Mouse (Mus musculus) ES-E14 (cell line): ENCODE results near the gene Chchd6. TPM values are rescaled to one million over a fixed set of nuclear protein-coding genes. Genes with fewer than 3 reads are reported as not detected.

Source experiments
- DNase-seq: peaks from one replicate; pipeline ENCODE4 v3.0.0-alpha.2; 2013; ENCODE audit warnings: low read depth, low spot score
- H3K27ac ChIP-seq: 2 replicates; pipeline ENCODE4 v1.5.1; 2012; ENCODE audit warnings: low read depth, mild to moderate bottlenecking, low read length, moderate library complexity, mixed read lengths; ENCODE audit not compliant: poor library complexity, insufficient read depth, severe bottlenecking
- H3K36me3 ChIP-seq: 2 replicates; pipeline ENCODE4 v1.6.1; 2012; ENCODE audit warnings: mild to moderate bottlenecking, low read length, moderate library complexity, mixed read lengths; ENCODE audit not compliant: control insufficient read depth, poor library complexity, insufficient read depth, severe bottlenecking
- H3K4me1 ChIP-seq, 2 experiments: fragments of 150-350 bp in 1 of 2; sonication (generic) in 1 of 2; 2 replicates each; pipeline ENCODE4 v1.6.1; 2012; ENCODE audit warnings: low read length in 2 of 2, mild to moderate bottlenecking in 1 of 2, mixed read lengths in 1 of 2; ENCODE audit not compliant: control insufficient read depth in 2 of 2, insufficient read depth in 2 of 2, poor library complexity in 1 of 2
- H3K4me3 ChIP-seq, 2 experiments: fragments of 150-350 bp in 1 of 2; sonication (generic) in 1 of 2; 2 replicates each; pipeline ENCODE4 v1.5.1; 2012; ENCODE audit warnings: low read length in 2 of 2, low read depth in 1 of 2, mild to moderate bottlenecking in 1 of 2, mixed read lengths in 1 of 2; ENCODE audit not compliant: insufficient read depth in 1 of 2, poor library complexity in 1 of 2, severe bottlenecking in 1 of 2
- H3K9ac ChIP-seq: 2 replicates; pipeline ENCODE4 v1.6.1; 2012; ENCODE audit warnings: low read depth, mild to moderate bottlenecking, low read length, mixed read lengths; ENCODE audit not compliant: poor library complexity, insufficient read depth, severe bottlenecking
- H3K9me3 ChIP-seq: fragments of 150-350 bp; sonication (generic); 2 replicates; pipeline ENCODE4 v1.6.1; 2012; ENCODE audit warnings: low read depth, mild to moderate bottlenecking, low read length; ENCODE audit not compliant: control insufficient read depth, insufficient read depth
- CHD2 ChIP-seq: IDR thresholded peaks from 2 replicates; pipeline ENCODE4 v1.6.1; 2014; ENCODE audit warnings: mild to moderate bottlenecking, low read depth, low read length, inconsistent platforms
- HCFC1 ChIP-seq: IDR thresholded peaks from 2 replicates; pipeline ENCODE4 v1.6.1; 2012; ENCODE audit warnings: low read length, inconsistent platforms, borderline replicate concordance; ENCODE audit not compliant: insufficient read depth
- MAFK ChIP-seq: IDR thresholded peaks from 2 replicates; pipeline ENCODE4 v1.6.1; 2014; ENCODE audit warnings: mild to moderate bottlenecking, low read depth, low read length, inconsistent platforms; ENCODE audit not compliant: insufficient read depth
- ZC3H11A ChIP-seq: IDR thresholded peaks from 2 replicates; pipeline ENCODE4 v1.6.1; 2012; ENCODE audit warnings: low read depth, mild to moderate bottlenecking, inconsistent platforms, low read length, borderline replicate concordance
- ZNF384 ChIP-seq: IDR thresholded peaks from 2 replicates; pipeline ENCODE4 v1.6.1; 2012; ENCODE audit warnings: low read depth, low read length, inconsistent platforms
- in situ Hi-C, 2 experiments: fragments of 600-800 bp; cut with MboI; formaldehyde crosslinking; loops; one replicate each; pipeline ENCODE4 v1.15.1; 2025; ENCODE audit warnings: low sequenced_read_pairs in 2 of 2, inconsistent platforms in 1 of 2; ENCODE audit not compliant: unreplicated experiment in 2 of 2
- total RNA-seq: library from RNA; depleted of rRNA; stranded (reverse); fragments of 300-350 nt; gene quantifications from 2 replicates; pipeline ENCODE4 v1.2.3, GENCODE M21; 2012

The Chchd6 gene
- total RNA-seq, 1 experiment: 28.0 TPM

GRCm38 (mm10) chr6:89584634-89585409 is 10.6 kb downstream of the Chchd6 start:
- in situ Hi-C loops: no loop called here
- Histone ChIP-seq H3K9me3 (no peaks in the 10 kb centered on the region), H3K36me3 (no peaks in the 10 kb centered on the region), H3K9ac (no peak overlapping the region), H3K27ac (no peak overlapping the region), H3K4me1 (no peaks in the 10 kb centered on the region), H3K4me3 (no peak overlapping the region)
- no peak for TF ChIP-seq MAFK
- TF ChIP-seq ZC3H11A: no peak
- no peak for TF ChIP-seq ZNF384
- TF ChIP-seq CHD2: no peak
- no peak for TF ChIP-seq HCFC1
- DNase-seq: no peak

- DNase-seq: no peak
- TF ChIP-seq ZC3H11A (no peak), CHD2 (no peak), HCFC1 (no peak), MAFK (no peak), ZNF384 (no peak)
- H3K27ac ChIP-seq: no peak overlapping the region
- no peaks in the 10 kb centered on the region for H3K9me3 ChIP-seq
- in situ Hi-C loops: no loop called here
- H3K4me1 ChIP-seq: no peaks in the 10 kb centered on the region
- no peak overlapping the region for H3K9ac ChIP-seq
- no peak overlapping the region for H3K4me3 ChIP-seq
- H3K36me3 ChIP-seq: no peaks in the 10 kb centered on the region
Observed at GRCm38 (mm10) chr6:89583170-89583569, 12.3 kb downstream of the Chchd6 start.

DNA sequence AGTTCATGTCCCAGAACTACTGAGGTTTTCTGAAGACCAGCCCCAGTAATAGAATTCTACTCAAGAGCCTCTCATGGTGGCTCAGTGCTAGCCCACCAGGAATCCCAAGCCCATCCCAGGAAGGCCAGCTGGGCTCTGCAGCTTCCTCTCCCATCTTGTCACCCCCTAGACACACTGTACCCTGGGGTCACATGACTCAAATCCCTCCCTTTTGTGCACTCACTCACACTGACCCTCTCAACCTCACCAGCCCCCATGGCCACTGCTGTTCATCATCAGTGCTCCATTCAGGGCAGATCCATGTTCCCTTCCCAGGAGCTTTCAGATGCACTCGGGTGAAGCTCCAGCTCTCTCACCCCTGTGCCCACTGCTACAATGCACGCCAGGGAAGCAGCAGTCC is 20.8 kb downstream of the Chchd6 start:
- Histone ChIP-seq H3K4me1 (no peaks in the 10 kb centered on the region), H3K36me3 (no peaks in the 10 kb centered on the region; the same call in 1 of the 2 replicates), H3K4me3 (no peak overlapping the region), H3K9me3 (no peaks in the 10 kb centered on the region), H3K27ac (no peak overlapping the region), H3K9ac (no peak overlapping the region)
- no peak for TF ChIP-seq HCFC1
- TF ChIP-seq CHD2: no peak
- TF ChIP-seq MAFK: no peak
- no peak for TF ChIP-seq ZNF384
- no peak for TF ChIP-seq ZC3H11A
- in situ Hi-C loops: loop anchor here (25.0 kb wide), 1 partner anchor 637 kb away; no protein-coding TSS in a partner anchor
- no peak for DNase-seq

- H3K9ac ChIP-seq: no peak overlapping the region
- no peak for DNase-seq
- no peaks in the 10 kb centered on the region for H3K9me3 ChIP-seq
- no peak overlapping the region for H3K27ac ChIP-seq
- in situ Hi-C loops: loop anchor here (25.0 kb wide), 1 partner anchor 636 kb away; no protein-coding TSS in a partner anchor
- no peaks in the 10 kb centered on the region for H3K4me1 ChIP-seq
- H3K4me3 ChIP-seq: no peak overlapping the region
- H3K36me3 ChIP-seq: no peaks in the 10 kb centered on the region; the same call in 1 of the 2 replicates
- TF ChIP-seq ZNF384 (no peak), CHD2 (no peak), ZC3H11A (no peak), MAFK (no peak), HCFC1 (no peak)
Observed at GRCm38 (mm10) chr6:89573768-89574167, 21.7 kb downstream of the Chchd6 start.
